Mouse (Mus musculus) kidney, postnatal 36 days (tissue): ENCODE measurements around the gene Tmem270.

ENCODE experiments used
- DNase-seq, 2 experiments: peaks; one replicate each; pipeline ENCODE4 v3.0.0; 2021 to 2022; ENCODE audit warnings: mixed read lengths in 2 of 2

Gene Tmem270

DNA sequence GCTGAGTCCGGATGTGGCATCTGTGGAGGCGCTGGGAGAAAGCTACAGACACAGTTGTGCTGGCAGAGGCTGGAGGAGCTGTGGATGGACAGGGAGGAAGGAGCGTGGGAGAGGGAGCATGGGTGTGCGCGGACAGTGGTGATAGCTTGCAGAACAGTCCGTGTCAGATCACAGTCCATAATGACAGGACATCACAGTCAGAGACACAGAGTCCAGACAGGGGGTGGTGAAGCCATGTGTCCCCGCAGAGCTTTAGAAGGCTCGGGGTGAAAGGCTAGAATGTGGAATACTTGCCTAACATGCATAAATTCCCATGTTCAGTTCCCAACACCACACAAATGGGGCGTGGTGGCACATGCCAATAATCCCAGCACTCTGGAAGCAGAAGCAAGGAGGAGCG, 29.7 kb downstream of the Tmem270 start:
- DNase-seq: no peak

DNA sequence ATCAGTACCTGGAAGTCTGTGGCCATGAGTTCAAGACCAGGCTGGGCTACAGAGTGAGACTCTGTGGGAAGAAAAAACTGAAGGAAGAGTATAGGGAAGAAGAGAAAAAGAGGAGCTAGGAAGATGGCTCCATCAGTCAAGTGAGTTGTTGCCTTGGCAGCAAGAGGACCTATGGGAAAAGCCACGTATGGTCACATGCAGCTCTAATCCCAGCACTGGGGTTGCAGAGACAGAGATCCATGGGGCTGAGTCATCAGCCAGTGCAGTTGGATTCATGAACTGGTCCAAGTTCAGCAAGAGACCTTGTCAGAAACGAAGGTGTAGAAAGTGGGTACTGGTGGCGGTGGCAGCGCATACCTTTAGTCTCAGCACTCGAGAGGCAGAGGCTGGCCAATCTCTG, 31.3 kb downstream of the Tmem270 start:
- no peak for DNase-seq

- DNase-seq: peak in 1 of 2 experiments; percentile 8
Measured at GRCm38 (mm10) chr5:134873956-134874879, 32.3 kb downstream of the Tmem270 start.

- no peak for DNase-seq
Measured at GRCm38 (mm10) chr5:134873034-134873433, 33.5 kb downstream of the Tmem270 start.

GRCm38 (mm10) chr5:134872597-134872996, 33.9 kb downstream of the Tmem270 start:
- no peak for DNase-seq

GRCm38 (mm10) chr5:134868506-134868905, 38.0 kb downstream of the Tmem270 start:
- DNase-seq: no peak

- no peak for DNase-seq
Measured at GRCm38 (mm10) chr5:134867320-134868144, 39.0 kb downstream of the Tmem270 start.

GRCm38 (mm10) chr5:134865158-134865557, 41.4 kb downstream of the Tmem270 start:
- peak; percentile 42 to 71 for DNase-seq

DNA sequence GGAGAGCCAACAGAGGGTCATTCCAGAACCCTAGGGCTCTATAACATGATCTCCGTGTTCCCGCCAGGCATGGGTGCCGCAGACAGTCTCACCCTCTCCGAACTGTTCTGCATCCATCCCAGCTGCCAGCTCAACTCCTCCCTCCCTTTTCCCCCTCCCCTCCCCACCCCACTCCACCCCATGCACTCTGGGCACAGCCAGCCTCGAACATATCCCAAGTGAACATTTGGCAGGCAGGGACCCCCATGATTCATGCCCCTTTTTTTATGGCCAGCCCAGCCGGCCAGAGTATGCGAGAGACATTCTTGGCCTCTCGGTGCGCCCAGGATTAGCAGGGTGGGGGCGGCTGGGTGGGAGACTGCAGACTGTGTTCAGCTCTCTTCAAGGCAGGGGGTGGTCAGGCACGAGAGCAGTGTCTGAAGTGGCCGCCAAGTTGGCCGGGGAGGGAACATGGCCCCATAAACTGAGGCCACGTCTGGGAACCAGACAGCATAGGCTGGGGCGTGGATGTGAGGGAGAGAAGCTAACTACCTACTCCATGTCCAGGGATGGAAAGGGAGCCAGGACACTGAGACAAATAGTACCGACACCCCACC, 44.5 kb downstream of the Tmem270 start:
- DNase-seq: no peak

GRCm38 (mm10) chr5:134859193-134859592, 47.3 kb downstream of the Tmem270 start:
- DNase-seq: no peak

GRCm38 (mm10) chr5:134858378-134858777, 48.2 kb downstream of the Tmem270 start:
- no peak for DNase-seq

DNA sequence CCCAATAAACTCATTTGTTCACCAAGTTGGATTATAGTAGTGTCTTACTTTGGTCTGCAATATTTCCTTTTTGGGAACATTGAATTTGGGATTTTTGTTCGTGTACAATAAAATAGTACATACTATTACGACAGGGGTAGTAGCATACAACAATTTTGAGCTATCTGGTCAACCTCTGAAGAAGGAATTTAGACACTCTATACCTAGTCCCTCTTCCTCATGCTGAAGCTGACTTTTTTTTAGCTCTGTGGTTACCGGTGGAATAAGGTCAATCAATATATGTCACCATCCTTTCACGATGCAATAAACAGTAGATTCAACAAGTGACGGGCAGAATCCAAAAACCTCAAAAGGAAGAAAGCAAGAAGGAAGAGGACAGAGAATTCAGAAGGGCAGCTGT, 53.7 kb downstream of the Tmem270 start:
- no peak for DNase-seq
